8 mouse cellular contexts compared by ENCODE assay signal in the genomic region with DNA sequence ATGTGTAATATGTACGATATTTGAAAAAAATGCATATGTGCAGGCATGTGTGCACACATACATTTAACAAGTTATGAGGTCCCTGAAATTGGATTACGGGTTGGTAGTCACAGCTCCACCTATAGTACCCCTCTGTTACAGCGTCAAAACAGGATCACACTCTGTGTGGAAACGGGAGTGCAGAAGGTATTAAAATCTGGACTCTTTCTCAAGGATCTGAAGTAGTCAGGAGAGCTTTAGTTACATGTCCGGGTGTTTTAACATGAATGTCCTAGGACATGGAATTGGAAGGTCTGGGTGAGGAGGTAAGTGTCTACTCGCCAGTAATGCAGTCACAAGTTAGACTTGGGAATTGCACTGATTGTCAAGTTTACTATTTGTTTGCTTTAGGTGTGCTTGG. TPM values are rescaled to one million over a fixed set of nuclear protein-coding genes. Genes with fewer than 3 reads are reported as not detected.
DNase-seq lines count a peak whose midpoint lies in the region; ATAC-seq and TF ChIP-seq lines count a peak whose summit lies in the region.

No protein-coding gene starts in this region.

- no peaks in the 10 kb centered on the region for H3K27me3 ChIP-seq in embryonic facial prominence, embryonic 15.5 days
- no peaks in the 10 kb centered on the region for H3K27me3 ChIP-seq in heart, postnatal 0 days (ENCODE audit: control insufficient read depth, insufficient read depth, low read length)

- H3K36me3 ChIP-seq in embryonic facial prominence, embryonic 15.5 days, result no peaks in the 10 kb centered on the region
- no peaks in the 10 kb centered on the region for H3K36me3 ChIP-seq in heart, postnatal 0 days (replicated peaks; ENCODE audit: control insufficient read depth, insufficient read depth, low read length)

- peak; percentile 94 for DNase-seq in heart, adult 11 months
- DNase-seq in heart, postnatal 25 days (ENCODE audit: low spot score), result no peak
- peak; percentile 28 for DNase-seq in adrenal gland, adult 8-10 months
- peak; percentile 83 for DNase-seq in heart, postnatal 0 days (ENCODE audit: low spot score)
- DNase-seq in kidney, postnatal 36 days, result peak; percentile 71 to 80
- DNase-seq in telencephalon, adult 2 months (ENCODE audit: low read depth, low spot score), result peak; percentile 55

- TF ChIP-seq EP300 in heart, postnatal 0 days (IDR thresholded peaks at IDR 0.05; ENCODE audit: low read depth), result no peak

- H3K4me3 ChIP-seq in embryonic facial prominence, embryonic 15.5 days (replicated peaks), result peak overlapping the region; percentile 92
- H3K4me3 ChIP-seq in heart, postnatal 0 days (ENCODE audit: low read depth, low read length), result peak overlapping the region; percentile 81

- 4% methylated on average over 6 of the region's 6 CpGs for WGBS in embryonic facial prominence, embryonic 15.5 days
- 4% methylated on average over 6 of the region's 6 CpGs for WGBS in heart, postnatal 0 days

- H3K9me3 ChIP-seq in embryonic facial prominence, embryonic 15.5 days (replicated peaks), result no peaks in the 10 kb centered on the region
- no peaks in the 10 kb centered on the region for H3K9me3 ChIP-seq in heart, postnatal 0 days (replicated peaks; ENCODE audit: control insufficient read depth, low read length)

- intact Hi-C loops in heart, postnatal 25 days (cut with DNase I), result loop anchor here (2.0 kb wide), 1 partner anchor 63 kb away; a partner anchor contains a TSS

- peaks cover 11% of the 10 kb centered on the region for H3K4me1 ChIP-seq in embryonic facial prominence, embryonic 15.5 days
- H3K4me1 ChIP-seq in heart, postnatal 0 days (ENCODE audit: control insufficient read depth, insufficient read depth), result peaks cover 13% of the 10 kb centered on the region

- TF ChIP-seq CTCF in heart, postnatal 0 days (IDR thresholded peaks at IDR 0.05; ENCODE audit: low read depth), result peak; percentile 37

- peak overlapping the region; percentile 31; the same call in 1 of the 2 replicates for H3K9ac ChIP-seq in embryonic facial prominence, embryonic 15.5 days
- peak overlapping the region; percentile 89 for H3K9ac ChIP-seq in heart, postnatal 0 days (replicated peaks; ENCODE audit: low read depth, low read length)

- H3K4me2 ChIP-seq in embryonic facial prominence, embryonic 15.5 days (replicated peaks), result peak overlapping the region; percentile 63
- peak overlapping the region; percentile 82 for H3K4me2 ChIP-seq in heart, postnatal 0 days (ENCODE audit: low read depth, low read length)

- H3K27ac ChIP-seq in embryonic facial prominence, embryonic 15.5 days (replicated peaks), result peak overlapping the region; percentile 94
- peak overlapping the region; percentile 94 for H3K27ac ChIP-seq in heart, postnatal 0 days (ENCODE audit: low read depth)

- no peak for ATAC-seq in embryonic facial prominence, embryonic 15.5 days (ENCODE audit: insufficient number of reproducible peaks, low FRiP score, low TSS enrichment, low read depth)
- peak; percentile 32; the same call in 1 of the 2 replicates for ATAC-seq in heart, postnatal 0 days (ENCODE audit: insufficient read depth, low read depth)
- ATAC-seq in megakaryocyte progenitor cell, adult 5-6 weeks (replicated peaks; ENCODE audit: poor library complexity), result 0 out of 2 replicates have a peak, but pooled peaks have one; percentile 16

RNA-seq across cellular contexts. Expression of a gene that starts 34.0 kb away (rescaled TPM):
- 10 to 100 TPM; 86.1 to 96.0 TPM for total RNA-seq in heart, postnatal 25 days (2021)
- total RNA-seq in adrenal gland, adult 8-10 months (2022), result 100 to 1,000 TPM; 105 to 141 (median 129) TPM
- 58.2 and 59.0 TPM in 2 replicates for polyA plus RNA-seq in embryonic facial prominence, embryonic 15.5 days (2015; fragmentation: Nextera tagmentation; extraction: Ambion mirVana)
- 25.4 and 32.3 TPM in 2 replicates for total RNA-seq in heart, postnatal 0 days (2014; rRNA removed; ENCODE audit: low replicate concordance)
- polyA plus RNA-seq in heart, postnatal 0 days (2015; fragmentation: Nextera tagmentation; extraction: Ambion mirVana), result 43.6 and 43.8 TPM in 2 replicates
- total RNA-seq in megakaryocyte progenitor cell, adult 5-6 weeks (2015), result 123 and 138 TPM in 2 replicates
- 120 and 162 TPM in 2 replicates for total RNA-seq in megakaryocyte progenitor cell, adult 5-6 weeks (2017)
